Mouse (Mus musculus) adrenal gland, postnatal 25 days (tissue): ENCODE measurements around the gene Ankrd2. TPM values are rescaled to one million over a fixed set of nuclear protein-coding genes. Genes with fewer than 3 reads are reported as not detected.
A peak's percentile ranks its signal among the peaks of the same experiment; 100 is the strongest.
"Not testable (repeated sequence)": the region's sequence is repeated elsewhere in the genome, so short reads cannot be mapped to it uniquely, and the experiment has no call there.

Source experiments
- DNase-seq: peaks from one replicate; pipeline ENCODE4 v3.0.0; 2021; ENCODE audit warnings: mixed read lengths
- total RNA-seq: library from RNA; stranded (reverse); gene quantifications from 2 replicates; pipeline ENCODE4 v1.2.3, GENCODE M21; 2021

Ankrd2 gene
- total RNA-seq, 1 experiment from 2014 or later: 0.46 TPM

- peak; percentile 46 for DNase-seq
Observed at GRCm38 (mm10) chr19:42055881-42056280, 20.1 kb downstream of the Ankrd2 start.

- no peak for DNase-seq
Observed at GRCm38 (mm10) chr19:42056719-42057409, 21.1 kb downstream of the Ankrd2 start.

GRCm38 (mm10) chr19:42058426-42058825 is 22.6 kb downstream of the Ankrd2 start:
- no peak for DNase-seq

GRCm38 (mm10) chr19:42061443-42061842 is 25.6 kb downstream of the Ankrd2 start:
- DNase-seq: no peak

GRCm38 (mm10) chr19:42068441-42069240 is 32.8 kb downstream of the Ankrd2 start:
- no peak for DNase-seq

- DNase-seq: no peak
Observed at GRCm38 (mm10) chr19:42069241-42069525, 33.4 kb downstream of the Ankrd2 start.

GRCm38 (mm10) chr19:42071221-42071620 is 35.4 kb downstream of the Ankrd2 start:
- no peak for DNase-seq

- no peak for DNase-seq
Observed at GRCm38 (mm10) chr19:42071886-42072608, 36.2 kb downstream of the Ankrd2 start.

GRCm38 (mm10) chr19:42072802-42073201 is 37.0 kb downstream of the Ankrd2 start:
- no peak for DNase-seq

GRCm38 (mm10) chr19:42075051-42075450 is 39.3 kb downstream of the Ankrd2 start:
- DNase-seq: no peak

- no peak for DNase-seq
Observed at GRCm38 (mm10) chr19:42075992-42076391, 40.2 kb downstream of the Ankrd2 start.

GRCm38 (mm10) chr19:42078566-42078965 is 42.8 kb downstream of the Ankrd2 start:
- DNase-seq: no peak

GRCm38 (mm10) chr19:42079006-42079405 is 43.2 kb downstream of the Ankrd2 start:
- no peak for DNase-seq

GRCm38 (mm10) chr19:42079950-42080349 is 44.1 kb downstream of the Ankrd2 start:
- no peak for DNase-seq

- no peak for DNase-seq
Observed at GRCm38 (mm10) chr19:42080469-42080868, 44.7 kb downstream of the Ankrd2 start.

GRCm38 (mm10) chr19:42081613-42082012 is 45.8 kb downstream of the Ankrd2 start:
- not testable (repeated sequence) for DNase-seq

GRCm38 (mm10) chr19:42085690-42086089 is 49.9 kb downstream of the Ankrd2 start:
- no peak for DNase-seq

- peak; percentile 87 for DNase-seq
Observed at GRCm38 (mm10) chr19:42086166-42086565, 50.4 kb downstream of the Ankrd2 start, which contains the start of gene Morn4. Gene Morn4, minus strand, starts transcription at chr19:42086357.

GRCm38 (mm10) chr19:42089103-42089747 is 53.4 kb downstream of the Ankrd2 start:
- peak; percentile 47 for DNase-seq

GRCm38 (mm10) chr19:42089748-42090595 is 54.2 kb downstream of the Ankrd2 start, which contains the start of gene Pi4k2a:
Gene Pi4k2a, plus strand, starts transcription at chr19:42090470.
- DNase-seq: peak; percentile 99

GRCm38 (mm10) chr19:42090637-42091141 is 54.9 kb downstream of the Ankrd2 start:
- no peak for DNase-seq
